Mouse (Mus musculus): ENCODE measurements around the gene Akt2. TPM values are rescaled to one million over a fixed set of nuclear protein-coding genes. Genes with fewer than 3 reads are reported as not detected.

Akt2 gene
- polyA plus RNA-seq, 1 experiment: not detected

GRCm38 (mm10) chr7:27578465-27578864 lies 12.9 kb upstream of the Akt2 start:
- Histone ChIP-seq H3K4me1 (ENCODE audit: control insufficient read depth, insufficient read depth, low read length) (no peaks in the 10 kb centered on the region), H3K27ac (ENCODE audit: insufficient read depth, low read depth, low read length) (no peak overlapping the region), H3K4me3 (ENCODE audit: insufficient read depth, low read depth, low read length) (no peak overlapping the region)
- WGBS: 88% methylated on average over 7 of the region's 7 CpGs
- no peak for TF ChIP-seq POLR2A (IDR thresholded peaks at IDR 0.05; ENCODE audit: insufficient read depth, low read depth, low read length)
- no peak for TF ChIP-seq CTCF (IDR thresholded peaks at IDR 0.05; ENCODE audit: insufficient read depth, low read depth, low read length)

- Histone ChIP-seq H3K27ac (ENCODE audit: insufficient read depth, low read depth, low read length) (no peak overlapping the region), H3K4me3 (ENCODE audit: insufficient read depth, low read depth, low read length) (no peak overlapping the region), H3K4me1 (ENCODE audit: control insufficient read depth, insufficient read depth, low read length) (no peaks in the 10 kb centered on the region)
- 86% methylated on average over 14 of the region's 14 CpGs for WGBS
- TF ChIP-seq CTCF (IDR thresholded peaks at IDR 0.05; ENCODE audit: insufficient read depth, low read depth, low read length) (no peak), POLR2A (IDR thresholded peaks at IDR 0.05; ENCODE audit: insufficient read depth, low read depth, low read length) (no peak)
Measured at GRCm38 (mm10) chr7:27580380-27581174, 10.8 kb upstream of the Akt2 start.

- TF ChIP-seq POLR2A (IDR thresholded peaks at IDR 0.05; ENCODE audit: insufficient read depth, low read depth, low read length): no peak
- no peak for TF ChIP-seq CTCF (IDR thresholded peaks at IDR 0.05; ENCODE audit: insufficient read depth, low read depth, low read length)
- no peaks in the 10 kb centered on the region for H3K4me1 ChIP-seq (ENCODE audit: control insufficient read depth, insufficient read depth, low read length)
- no peak overlapping the region for H3K27ac ChIP-seq (ENCODE audit: insufficient read depth, low read depth, low read length)
- 81% methylated on average over 2 of the region's 2 CpGs for WGBS
- H3K4me3 ChIP-seq (ENCODE audit: insufficient read depth, low read depth, low read length): no peak overlapping the region
Measured at GRCm38 (mm10) chr7:27586861-27587260, 4.5 kb upstream of the Akt2 start.

GRCm38 (mm10) chr7:27587741-27588140 lies 3.6 kb upstream of the Akt2 start:
- Histone ChIP-seq H3K4me3 (ENCODE audit: insufficient read depth, low read depth, low read length) (no peak overlapping the region), H3K27ac (ENCODE audit: insufficient read depth, low read depth, low read length) (no peak overlapping the region), H3K4me1 (ENCODE audit: control insufficient read depth, insufficient read depth, low read length) (peaks cover 2% of the 10 kb centered on the region)
- TF ChIP-seq POLR2A (IDR thresholded peaks at IDR 0.05; ENCODE audit: insufficient read depth, low read depth, low read length) (no peak), CTCF (IDR thresholded peaks at IDR 0.05; ENCODE audit: insufficient read depth, low read depth, low read length) (no peak)
- WGBS: 86% methylated on average over 2 of the region's 2 CpGs

GRCm38 (mm10) chr7:27590088-27590487 lies 1.3 kb upstream of the Akt2 start:
- Histone ChIP-seq H3K4me3 (ENCODE audit: insufficient read depth, low read depth, low read length) (no peak overlapping the region), H3K27ac (ENCODE audit: insufficient read depth, low read depth, low read length) (no peak overlapping the region), H3K4me1 (ENCODE audit: control insufficient read depth, insufficient read depth, low read length) (peaks cover 9% of the 10 kb centered on the region)
- WGBS: 95% methylated on average over 4 of the region's 4 CpGs
- TF ChIP-seq POLR2A (IDR thresholded peaks at IDR 0.05; ENCODE audit: insufficient read depth, low read depth, low read length) (no peak), CTCF (IDR thresholded peaks at IDR 0.05; ENCODE audit: insufficient read depth, low read depth, low read length) (no peak)

- TF ChIP-seq POLR2A (IDR thresholded peaks at IDR 0.05; ENCODE audit: insufficient read depth, low read depth, low read length) (no peak), CTCF (IDR thresholded peaks at IDR 0.05; ENCODE audit: insufficient read depth, low read depth, low read length) (no peak)
- Histone ChIP-seq H3K4me3 (ENCODE audit: insufficient read depth, low read depth, low read length) (no peak overlapping the region), H3K4me1 (ENCODE audit: control insufficient read depth, insufficient read depth, low read length) (peaks cover 9% of the 10 kb centered on the region), H3K27ac (ENCODE audit: insufficient read depth, low read depth, low read length) (no peak overlapping the region)
- WGBS: 71% methylated on average over 4 of the region's 4 CpGs
Measured at GRCm38 (mm10) chr7:27590566-27591213, 662 bp upstream of the Akt2 start.

GRCm38 (mm10) chr7:27592217-27592929 lies 1.0 kb downstream of the Akt2 start:
- TF ChIP-seq POLR2A (IDR thresholded peaks at IDR 0.05; ENCODE audit: insufficient read depth, low read depth, low read length) (no peak), CTCF (IDR thresholded peaks at IDR 0.05; ENCODE audit: insufficient read depth, low read depth, low read length) (no peak)
- peak overlapping the region; percentile 95 for H3K27ac ChIP-seq (ENCODE audit: insufficient read depth, low read depth, low read length)
- 1% methylated on average over 17 of the region's 17 CpGs for WGBS
- peak overlapping the region; percentile 84 for H3K4me3 ChIP-seq (ENCODE audit: insufficient read depth, low read depth, low read length)
- peaks cover 20% of the 10 kb centered on the region for H3K4me1 ChIP-seq (ENCODE audit: control insufficient read depth, insufficient read depth, low read length)

GRCm38 (mm10) chr7:27592934-27593645 lies 1.7 kb downstream of the Akt2 start:
- Histone ChIP-seq H3K4me3 (ENCODE audit: insufficient read depth, low read depth, low read length) (peak overlapping the region; percentile 84), H3K4me1 (ENCODE audit: control insufficient read depth, insufficient read depth, low read length) (peaks cover 25% of the 10 kb centered on the region), H3K27ac (ENCODE audit: insufficient read depth, low read depth, low read length) (peak overlapping the region; percentile 95; the same call in 1 of the 2 replicates)
- 56% methylated on average over 12 of the region's 12 CpGs for WGBS
- TF ChIP-seq POLR2A (IDR thresholded peaks at IDR 0.05; ENCODE audit: insufficient read depth, low read depth, low read length): no peak
- no peak for TF ChIP-seq CTCF (IDR thresholded peaks at IDR 0.05; ENCODE audit: insufficient read depth, low read depth, low read length)

Data from olfactory bulb, adult 2 months (tissue).